Mouse (Mus musculus) hindbrain, embryonic 10.5 days (tissue): ENCODE data around the gene Flot1. TPM values are rescaled to one million over a fixed set of nuclear protein-coding genes. Genes with fewer than 3 reads are reported as not detected.

Experiments
- polyA plus RNA-seq: library from polyadenylated mRNA; unstranded; fragments of >200 nt; fragmentation: Nextera tagmentation; extraction: Ambion mirVana; gene quantifications from 2 replicates; pipeline ENCODE4 v1.2.1, GENCODE M21; 2016

Flot1 gene
- polyA plus RNA-seq, 1 experiment from 2014 or later = 63.7 TPM

Other genes with a start within 250 kb of the Flot1 start
- not detected in 2 replicates for gene Sfta2, start 221.7 kb upstream of the Flot1 start, polyA plus RNA-seq
- gene Gm9573, start 196.6 kb upstream of the Flot1 start, polyA plus RNA-seq = not detected in 2 replicates
- gene Mucl3, start 179.5 kb upstream of the Flot1 start, polyA plus RNA-seq = 0.08 and 0.10 TPM in 2 replicates
- gene Vars2, start 155.6 kb upstream of the Flot1 start, polyA plus RNA-seq = 16.7 and 17.4 TPM in 2 replicates
- gene Gtf2h4, start 149.5 kb upstream of the Flot1 start, polyA plus RNA-seq = 45.7 and 56.5 TPM in 2 replicates
- gene Ddr1, start 118.6 kb upstream of the Flot1 start, polyA plus RNA-seq = 134 and 184 TPM in 2 replicates
- 3.8 and 4.8 TPM in 2 replicates for gene Ier3, start 1.5 kb upstream of the Flot1 start, polyA plus RNA-seq
- 1,604 and 1,655 TPM in 2 replicates for gene Tubb5, start 15.1 kb downstream of the Flot1 start, polyA plus RNA-seq
- 18.3 and 20.7 TPM in 2 replicates for gene Mdc1, start 18.3 kb downstream of the Flot1 start, polyA plus RNA-seq
- gene Nrm, start 38.1 kb downstream of the Flot1 start, polyA plus RNA-seq = 70.1 and 75.9 TPM in 2 replicates
- gene Ppp1r18, start 42.4 kb downstream of the Flot1 start, polyA plus RNA-seq = 29.6 and 32.2 TPM in 2 replicates
- gene Dhx16, start 56.6 kb downstream of the Flot1 start, polyA plus RNA-seq = 53.0 and 58.9 TPM in 2 replicates
- 27.7 and 29.7 TPM in 2 replicates for gene 2310061I04Rik, start 74.2 kb downstream of the Flot1 start, polyA plus RNA-seq
- 136 and 227 TPM in 2 replicates for gene Atat1, start 86.8 kb downstream of the Flot1 start, polyA plus RNA-seq
- gene Mrps18b, start 93.2 kb downstream of the Flot1 start, polyA plus RNA-seq = 75.7 and 88.1 TPM in 2 replicates
- 59.9 and 64.5 TPM in 2 replicates for gene Ppp1r10, start 93.2 kb downstream of the Flot1 start, polyA plus RNA-seq
- 105 and 116 TPM in 2 replicates for gene Abcf1, start 146.5 kb downstream of the Flot1 start, polyA plus RNA-seq
- gene Gnl1, start 156.6 kb downstream of the Flot1 start, polyA plus RNA-seq = 50.5 and 55.2 TPM in 2 replicates
- gene Prr3, start 157.0 kb downstream of the Flot1 start, polyA plus RNA-seq = 46.1 and 52.0 TPM in 2 replicates
- 4.3 and 4.9 TPM in 2 replicates for gene H2-T24, start 197.3 kb downstream of the Flot1 start, polyA plus RNA-seq
- gene H2-T23, start 209.6 kb downstream of the Flot1 start, polyA plus RNA-seq = 4.0 and 4.2 TPM in 2 replicates
- 7.4 and 8.9 TPM in 2 replicates for gene H2-T22, start 219.5 kb downstream of the Flot1 start, polyA plus RNA-seq
- not detected in 2 replicates for gene Gm6034, start 219.7 kb downstream of the Flot1 start, polyA plus RNA-seq
- not detected in 2 replicates for gene Gm11127, start 235.1 kb downstream of the Flot1 start, polyA plus RNA-seq